ENCODE assay signal across 8 mouse cellular contexts in genomic region chr17:46782341-46783221, GRCm38 (mm10). TPM values are rescaled to one million over a fixed set of nuclear protein-coding genes. Genes with fewer than 3 reads are reported as not detected.
DNase-seq lines count a peak whose midpoint lies in the region; ATAC-seq lines count a peak whose summit lies in the region.

TSS of gene Rpl7l1 (minus strand) at chr17:46782672.

- peaks cover 22% of the 10 kb centered on the region for H3K36me3 ChIP-seq in forebrain, embryonic 11.5 days (ENCODE audit: control insufficient read depth, insufficient read depth, low read length)
- peaks cover 25% of the 10 kb centered on the region for H3K36me3 ChIP-seq in heart, embryonic 16.5 days (ENCODE audit: control insufficient read depth, insufficient read depth)
- H3K36me3 ChIP-seq in liver, embryonic 15.5 days (replicated peaks) = peaks cover 36% of the 10 kb centered on the region
- peaks cover 29% of the 10 kb centered on the region for H3K36me3 ChIP-seq in neural tube, embryonic 12.5 days

- peak; percentile 94 for ATAC-seq in forebrain, embryonic 11.5 days (replicated peaks; ENCODE audit: low FRiP score)
- ATAC-seq in heart, embryonic 16.5 days (replicated peaks; ENCODE audit: extremely low read depth, insufficient read depth, low FRiP score) = peak; percentile 94
- ATAC-seq in liver, embryonic 15.5 days (ENCODE audit: insufficient read depth) = peak; percentile 95
- peak; percentile 97 for ATAC-seq in neural tube, embryonic 12.5 days (ENCODE audit: low FRiP score, low read depth)

- peak within 1 kb of the TSS; percentile 59 for H3K4me2 ChIP-seq in forebrain, embryonic 11.5 days (ENCODE audit: low read depth, low read length, severe bottlenecking)
- peak within 1 kb of the TSS; percentile 65 for H3K4me2 ChIP-seq in heart, embryonic 16.5 days (ENCODE audit: low read depth, low read length)
- peak within 1 kb of the TSS; percentile 75 for H3K4me2 ChIP-seq in liver, embryonic 15.5 days
- H3K4me2 ChIP-seq in neural tube, embryonic 12.5 days (replicated peaks) = peak within 1 kb of the TSS; percentile 63

- no peaks in the 10 kb centered on the region for H3K27me3 ChIP-seq in forebrain, embryonic 11.5 days (ENCODE audit: control insufficient read depth, insufficient read depth, low read length)
- H3K27me3 ChIP-seq in heart, embryonic 16.5 days (ENCODE audit: control insufficient read depth, insufficient read depth, low read length) = no peaks in the 10 kb centered on the region
- no peaks in the 10 kb centered on the region for H3K27me3 ChIP-seq in liver, embryonic 15.5 days
- no peaks in the 10 kb centered on the region for H3K27me3 ChIP-seq in neural tube, embryonic 12.5 days (replicated peaks)

- no peaks in the 10 kb centered on the region for H3K9me3 ChIP-seq in forebrain, embryonic 11.5 days (ENCODE audit: control insufficient read depth, low read length)
- H3K9me3 ChIP-seq in heart, embryonic 16.5 days (replicated peaks; ENCODE audit: control insufficient read depth, low read length) = no peaks in the 10 kb centered on the region
- no peaks in the 10 kb centered on the region for H3K9me3 ChIP-seq in liver, embryonic 15.5 days (replicated peaks)
- no peaks in the 10 kb centered on the region for H3K9me3 ChIP-seq in neural tube, embryonic 12.5 days

- DNase-seq in CD8-positive naive resting alpha-beta T cell, adult 2 months (ENCODE audit: low read depth in 2 of 2, low spot score in 2 of 2) = peak; percentile 90 to 91
- peak; percentile 91 for DNase-seq in c-Kit-positive CD71-negative TER-119-negative erythroid progenitor cells, embryonic 14.5 days (ENCODE audit: low read depth)
- peak; percentile 94 for DNase-seq in forebrain, embryonic 11.5 days (ENCODE audit: low spot score)
- DNase-seq in kidney, postnatal 36 days = peak; percentile 94 to 97
- peak; percentile 89 for DNase-seq in telencephalon, adult 2 months (ENCODE audit: low read depth, low spot score)

- peak within 1 kb of the TSS; percentile 63 for H3K4me3 ChIP-seq in forebrain, embryonic 11.5 days (ENCODE audit: low read depth, low read length)
- H3K4me3 ChIP-seq in heart, embryonic 16.5 days (ENCODE audit: low read length) = peak within 1 kb of the TSS; percentile 64
- peak within 1 kb of the TSS; percentile 81 for H3K4me3 ChIP-seq in liver, embryonic 15.5 days (replicated peaks)
- peak within 1 kb of the TSS; percentile 62 for H3K4me3 ChIP-seq in neural tube, embryonic 12.5 days

- peak within 1 kb of the TSS; percentile 68 for H3K27ac ChIP-seq in forebrain, embryonic 11.5 days (ENCODE audit: low read depth, low read length)
- H3K27ac ChIP-seq in heart, embryonic 16.5 days (ENCODE audit: low read length) = peak within 1 kb of the TSS; percentile 75
- H3K27ac ChIP-seq in liver, embryonic 15.5 days (replicated peaks) = peak within 1 kb of the TSS; percentile 78
- peak within 1 kb of the TSS; percentile 69 for H3K27ac ChIP-seq in neural tube, embryonic 12.5 days

- peak within 1 kb of the TSS; percentile 74 for H3K9ac ChIP-seq in forebrain, embryonic 11.5 days (ENCODE audit: low read length)
- peak within 1 kb of the TSS; percentile 79 for H3K9ac ChIP-seq in heart, embryonic 16.5 days (ENCODE audit: low read length)
- peak within 1 kb of the TSS; percentile 73 for H3K9ac ChIP-seq in liver, embryonic 15.5 days
- H3K9ac ChIP-seq in neural tube, embryonic 12.5 days = peak within 1 kb of the TSS; percentile 78

- H3K4me1 ChIP-seq in forebrain, embryonic 11.5 days (replicated peaks; ENCODE audit: control insufficient read depth, insufficient read depth, low read length) = 0 out of 2 replicates have a peak, but pooled peaks cover 2% of the 10 kb centered on the region
- H3K4me1 ChIP-seq in heart, embryonic 16.5 days (ENCODE audit: control insufficient read depth, insufficient read depth, low read length) = peaks cover 6% of the 10 kb centered on the region; the same call in 1 of the 2 replicates
- peaks cover 40% of the 10 kb centered on the region for H3K4me1 ChIP-seq in liver, embryonic 15.5 days (replicated peaks)
- H3K4me1 ChIP-seq in neural tube, embryonic 12.5 days = peaks cover 7% of the 10 kb centered on the region

- WGBS in forebrain, embryonic 11.5 days = 1% methylated on average over 44 of the region's 44 CpGs
- under 1% methylated on average over 44 of the region's 44 CpGs for WGBS in heart, embryonic 16.5 days
- under 1% methylated on average over 44 of the region's 44 CpGs for WGBS in liver, embryonic 15.5 days (ENCODE audit: insufficient replicate concordance)
- WGBS in neural tube, embryonic 12.5 days = 1% methylated on average over 44 of the region's 44 CpGs

RNA-seq across cellular contexts. Expression of gene Rpl7l1, which starts in this region (rescaled TPM):
- 178 and 189 TPM in 2 replicates for polyA plus RNA-seq in forebrain, embryonic 11.5 days (2014; fragmentation: Nextera tagmentation; extraction: Ambion mirVana)
- polyA plus RNA-seq in heart, embryonic 16.5 days (2015; fragmentation: Nextera tagmentation; extraction: Ambion mirVana) = 93.0 and 103 TPM in 2 replicates
- 69.1 and 74.7 TPM in 2 replicates for polyA plus RNA-seq in liver, embryonic 15.5 days (2015; fragmentation: Nextera tagmentation; extraction: Ambion mirVana)
- 125 and 139 TPM in 2 replicates for polyA plus RNA-seq in neural tube, embryonic 12.5 days (2016; fragmentation: Nextera tagmentation; extraction: Ambion mirVana)

Comparison
In these comparisons a context has a peak if more than half of its experiments do, and no peak if none do; other contexts are left out.
1. Peak in every context shown above with its lines: DNase-seq, ATAC-seq, H3K4me3 ChIP-seq and H3K27ac ChIP-seq.